Mouse (Mus musculus) right cerebral cortex, postnatal 36 days (tissue): ENCODE measurements around the gene Olfr1202.

Experiments used
- DNase-seq, 2 experiments: peaks; one replicate each; pipeline ENCODE4 v3.0.0; 2022; ENCODE audit warnings: low spot score in 2 of 2, mixed read lengths in 1 of 2

Olfr1202 gene

DNA sequence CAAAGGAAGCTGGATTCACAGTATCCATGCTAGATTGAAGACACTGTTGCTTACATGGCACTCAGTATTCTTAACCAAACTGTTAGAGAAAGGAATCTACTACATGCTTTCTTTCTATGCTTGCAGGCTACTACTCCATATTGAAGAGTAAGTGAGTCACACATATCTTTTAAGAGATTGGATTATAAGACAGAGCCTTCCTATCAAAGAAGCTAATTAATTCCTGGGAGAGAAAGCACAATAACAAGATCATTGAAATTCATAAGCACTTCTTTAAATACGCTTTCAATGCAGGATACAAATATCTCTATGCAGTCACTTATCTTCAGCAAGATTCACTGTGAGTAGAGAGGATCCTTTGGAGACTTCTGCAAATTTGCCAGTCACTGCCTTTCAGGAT lies at the start of gene Olfr1202:
Gene Olfr1202 (plus strand): TSS at position 301 of the 400 bp plus-strand sequence.
- DNase-seq, result no peak

GRCm38 (mm10) chr2:88770388-88770787 lies 43.9 kb upstream of the Olfr1202 start, which contains the start of gene Olfr1200:
Olfr1200 (minus strand) TSS chr2:88770488.
- no peak for DNase-seq

- DNase-seq, result no peak
Observed at GRCm38 (mm10) chr2:88792736-88793135, 21.6 kb upstream of the Olfr1202 start, which contains the start of gene Olfr1201. Olfr1201 (plus strand) TSS chr2:88793036.

DNA sequence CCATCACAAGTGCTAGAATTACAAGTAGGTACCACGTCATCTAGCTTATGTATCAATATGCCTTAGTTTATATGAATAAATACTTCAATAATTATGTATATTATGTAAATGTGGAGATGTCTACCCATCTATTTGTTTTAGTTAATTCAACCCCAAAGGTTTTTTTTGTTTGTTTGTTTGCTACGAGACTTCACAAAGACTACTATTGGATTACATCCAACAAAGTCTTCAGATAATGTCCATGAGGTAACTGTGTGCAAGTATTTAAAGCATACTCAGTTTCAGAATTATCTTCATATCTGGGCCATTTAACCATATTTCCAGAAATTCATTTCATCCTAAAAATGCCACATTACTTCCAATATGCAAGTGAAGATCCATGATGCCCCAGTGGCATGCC lies 15.1 kb downstream of the Olfr1202 start, which contains the start of gene Olfr1205:
Gene Olfr1205 (plus strand): TSS at position 301 of the 400 bp plus-strand sequence.
- DNase-seq, result no peak

GRCm38 (mm10) chr2:88838477-88838876 lies 24.2 kb downstream of the Olfr1202 start:
- no peak for DNase-seq

- DNase-seq, result no peak
Observed at GRCm38 (mm10) chr2:88848992-88849391, 34.7 kb downstream of the Olfr1202 start, which contains the start of gene Olfr1204. Olfr1204 (plus strand) TSS chr2:88849292.

DNA sequence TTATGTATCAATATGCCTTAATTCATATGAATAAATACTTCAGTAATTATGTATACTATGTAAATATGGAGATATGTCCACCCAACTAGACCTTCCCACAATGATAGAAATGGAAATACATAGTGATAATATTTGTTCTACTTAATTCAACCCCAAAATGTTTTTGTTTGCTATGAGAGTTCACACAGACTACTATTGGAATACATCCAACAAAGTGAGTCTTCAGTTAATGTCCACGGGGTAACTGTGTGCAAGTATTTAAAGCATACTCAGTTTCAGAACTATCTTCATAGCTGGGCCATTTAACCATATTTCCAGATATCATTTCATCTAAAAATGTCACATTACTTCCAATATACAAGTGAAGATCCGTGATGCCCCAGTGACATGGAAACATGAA lies 48.6 kb downstream of the Olfr1202 start, which contains the start of gene Olfr1206:
Gene Olfr1206 (plus strand): TSS at position 301 of the 400 bp plus-strand sequence.
- no peak for DNase-seq
